Mouse (Mus musculus): ENCODE data around the gene Atg4c.

DNA sequence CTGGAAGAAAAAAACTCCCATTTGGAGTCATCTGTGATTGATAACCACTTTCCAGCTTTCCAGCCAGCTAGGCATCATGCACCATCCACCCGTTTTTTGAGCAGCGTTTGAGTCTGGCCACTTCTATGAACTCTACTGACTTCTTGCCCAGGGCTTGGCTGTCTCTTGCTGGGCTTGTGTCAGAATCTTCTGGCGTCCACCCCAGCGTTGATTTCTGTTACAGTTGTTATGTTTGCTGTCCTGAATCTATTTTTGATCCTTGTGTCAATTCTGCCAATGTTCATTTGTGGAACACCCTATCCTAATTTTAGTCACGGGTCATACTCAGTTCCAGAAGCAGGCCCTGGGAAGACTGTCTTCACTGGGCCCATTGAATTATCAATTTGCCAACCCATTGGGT, 12.8 kb upstream of the Atg4c start:
- no peak for TF ChIP-seq CTCF (IDR thresholded peaks at IDR 0.05; ENCODE audit: low read depth)
- TF ChIP-seq EP300 (IDR thresholded peaks at IDR 0.05; ENCODE audit: low read depth): no peak
